Mouse (Mus musculus): ENCODE data around the gene 2610301B20Rik. TPM values are rescaled to one million over a fixed set of nuclear protein-coding genes. Genes with fewer than 3 reads are reported as not detected.
"Not testable (repeated sequence)": the region's sequence is repeated elsewhere in the genome, so short reads cannot be mapped to it uniquely, and the experiment has no call there.

2610301B20Rik gene
- polyA plus RNA-seq, 1 experiment = 1.5 TPM

- Histone ChIP-seq H3K4me1 (ENCODE audit: control insufficient read depth, insufficient read depth, insufficient read length) (no peaks in the 10 kb centered on the region), H3K4me3 (ENCODE audit: extremely low read depth, insufficient read depth, insufficient read length) (no peak overlapping the region), H3K27ac (ENCODE audit: insufficient read depth, low read length) (no peak overlapping the region), H3K36me3 (ENCODE audit: control insufficient read depth, insufficient read depth, low read length) (no peaks in the 10 kb centered on the region), H3K27me3 (ENCODE audit: control insufficient read depth, insufficient read depth, low read length) (no peaks in the 10 kb centered on the region)
- DNase-seq (ENCODE audit: low read depth in 1 of 2, low spot score in 2 of 2) = no peak
- TF ChIP-seq POLR2A (IDR thresholded peaks at IDR 0.05; ENCODE audit: low read depth, low read length) (no peak), CTCF (IDR thresholded peaks at IDR 0.05; ENCODE audit: extremely low read depth, insufficient read depth, insufficient read length, insufficient replicate concordance) (no peak)
These were observed 15.1 kb upstream of the 2610301B20Rik start for GRCm38 (mm10) chr4:10859174-10859573.

GRCm38 (mm10) chr4:10859911-10860581, 14.3 kb upstream of the 2610301B20Rik start:
- WGBS = 75% methylated on average over 11 of the region's 12 CpGs
- DNase-seq (ENCODE audit: low read depth in 1 of 2, low spot score in 2 of 2) = no peak
- TF ChIP-seq CTCF (IDR thresholded peaks at IDR 0.05; ENCODE audit: extremely low read depth, insufficient read depth, insufficient read length, insufficient replicate concordance) = no peak
- no peak for TF ChIP-seq POLR2A (IDR thresholded peaks at IDR 0.05; ENCODE audit: low read depth, low read length)
- Histone ChIP-seq H3K27me3 (ENCODE audit: control insufficient read depth, insufficient read depth, low read length) (no peaks in the 10 kb centered on the region), H3K36me3 (ENCODE audit: control insufficient read depth, insufficient read depth, low read length) (no peaks in the 10 kb centered on the region), H3K4me3 (ENCODE audit: extremely low read depth, insufficient read depth, insufficient read length) (no peak overlapping the region), H3K27ac (ENCODE audit: insufficient read depth, low read length) (no peak overlapping the region), H3K4me1 (ENCODE audit: control insufficient read depth, insufficient read depth, insufficient read length) (no peaks in the 10 kb centered on the region)

GRCm38 (mm10) chr4:10860825-10861224, 13.5 kb upstream of the 2610301B20Rik start:
- H3K36me3 ChIP-seq (ENCODE audit: control insufficient read depth, insufficient read depth, low read length) = no peaks in the 10 kb centered on the region
- no peak overlapping the region for H3K27ac ChIP-seq (ENCODE audit: insufficient read depth, low read length)
- no peaks in the 10 kb centered on the region for H3K27me3 ChIP-seq (ENCODE audit: control insufficient read depth, insufficient read depth, low read length)
- H3K4me3 ChIP-seq (ENCODE audit: extremely low read depth, insufficient read depth, insufficient read length) = no peak overlapping the region
- no peaks in the 10 kb centered on the region for H3K4me1 ChIP-seq (ENCODE audit: control insufficient read depth, insufficient read depth, insufficient read length)
- WGBS = 91% methylated on average over 3 of the region's 3 CpGs
- TF ChIP-seq CTCF (IDR thresholded peaks at IDR 0.05; ENCODE audit: extremely low read depth, insufficient read depth, insufficient read length, insufficient replicate concordance) (no peak), POLR2A (IDR thresholded peaks at IDR 0.05; ENCODE audit: low read depth, low read length) (no peak)
- no peak for DNase-seq (ENCODE audit: low read depth in 1 of 2, low spot score in 2 of 2)

- not testable (repeated sequence) for H3K27me3 ChIP-seq (ENCODE audit: control insufficient read depth, insufficient read depth, low read length); H3K36me3 ChIP-seq (ENCODE audit: control insufficient read depth, insufficient read depth, low read length); H3K4me3 ChIP-seq (ENCODE audit: extremely low read depth, insufficient read depth, insufficient read length); DNase-seq (ENCODE audit: low read depth in 1 of 2, low spot score in 2 of 2); H3K27ac ChIP-seq (ENCODE audit: insufficient read depth, low read length); H3K4me1 ChIP-seq (ENCODE audit: control insufficient read depth, insufficient read depth, insufficient read length)
- 94% methylated on average over 2 of the region's 2 CpGs for WGBS
These were observed 11.4 kb upstream of the 2610301B20Rik start for GRCm38 (mm10) chr4:10862882-10863281.

DNA sequence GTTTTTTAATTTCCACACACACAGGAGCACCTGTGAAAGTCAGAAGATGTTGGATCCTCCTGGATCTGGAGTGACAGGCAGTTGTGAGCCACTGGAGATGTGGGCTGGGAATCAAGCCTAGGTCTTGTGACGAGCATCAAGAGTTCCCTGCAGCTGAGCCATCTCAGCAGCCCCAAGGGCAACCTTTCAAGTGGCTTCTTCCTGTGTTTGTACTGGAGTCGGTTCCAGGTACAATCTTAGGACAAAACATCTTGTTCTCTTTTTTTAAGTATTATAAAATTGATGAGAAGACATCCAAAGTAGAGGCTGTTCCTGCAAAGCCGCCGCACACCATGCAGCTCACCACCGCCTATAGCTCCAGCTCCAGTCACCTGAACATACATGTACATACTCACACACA, 2.1 kb upstream of the 2610301B20Rik start:
- H3K27me3 ChIP-seq (ENCODE audit: control insufficient read depth, insufficient read depth, low read length) = no peaks in the 10 kb centered on the region
- DNase-seq (ENCODE audit: low read depth in 1 of 2, low spot score in 2 of 2) = no peak
- 76% methylated on average over 5 of the region's 5 CpGs for WGBS
- no peak for TF ChIP-seq POLR2A (IDR thresholded peaks at IDR 0.05; ENCODE audit: low read depth, low read length)
- no peaks in the 10 kb centered on the region for H3K36me3 ChIP-seq (ENCODE audit: control insufficient read depth, insufficient read depth, low read length)
- H3K4me3 ChIP-seq (ENCODE audit: extremely low read depth, insufficient read depth, insufficient read length) = no peak overlapping the region
- H3K27ac ChIP-seq (ENCODE audit: insufficient read depth, low read length) = no peak overlapping the region
- no peaks in the 10 kb centered on the region for H3K4me1 ChIP-seq (ENCODE audit: control insufficient read depth, insufficient read depth, insufficient read length)

DNA sequence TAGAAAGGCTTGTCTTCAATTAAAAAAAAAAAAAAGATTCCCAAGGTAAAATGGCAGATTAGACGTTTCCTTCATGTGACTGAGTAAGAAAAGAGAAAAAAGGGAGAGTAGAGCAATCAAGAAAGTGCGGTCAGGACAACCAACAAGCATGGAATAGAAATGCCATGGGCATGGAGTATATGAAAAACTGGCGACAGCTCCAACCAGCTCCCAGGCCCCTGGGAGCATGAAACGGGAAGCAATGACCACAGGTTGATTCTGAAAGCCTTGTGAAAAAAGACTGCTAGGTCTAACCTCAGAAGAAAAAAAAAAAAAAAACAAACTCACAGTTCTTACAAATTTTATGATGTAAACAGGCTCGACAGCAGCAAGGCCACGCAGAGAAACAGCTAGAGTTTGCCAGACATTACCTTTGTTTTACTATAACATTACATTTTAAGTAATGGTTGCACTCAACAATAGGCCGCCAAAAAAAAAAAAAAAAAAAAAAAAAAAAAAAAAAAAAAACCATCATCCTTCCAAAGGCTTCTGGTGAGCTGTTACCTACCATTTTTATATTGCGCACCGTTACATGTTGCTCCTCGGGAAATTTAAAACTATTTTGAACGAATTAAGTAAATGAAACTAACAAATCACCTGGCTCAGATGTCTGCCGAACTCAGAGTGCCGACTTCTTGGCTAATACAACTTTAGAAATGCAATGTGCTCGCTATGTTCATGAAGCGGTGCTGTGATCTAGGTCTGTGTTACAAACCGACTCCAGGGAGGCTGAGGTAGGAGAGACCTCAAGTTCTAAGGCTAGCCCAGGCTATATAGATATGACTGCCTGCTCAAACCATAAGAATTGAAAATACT, 1.4 kb upstream of the 2610301B20Rik start:
- Histone ChIP-seq H3K36me3 (ENCODE audit: control insufficient read depth, insufficient read depth, low read length) (no peaks in the 10 kb centered on the region), H3K4me1 (ENCODE audit: control insufficient read depth, insufficient read depth, insufficient read length) (no peaks in the 10 kb centered on the region), H3K27ac (ENCODE audit: insufficient read depth, low read length) (no peak overlapping the region), H3K27me3 (ENCODE audit: control insufficient read depth, insufficient read depth, low read length) (no peaks in the 10 kb centered on the region), H3K4me3 (ENCODE audit: extremely low read depth, insufficient read depth, insufficient read length) (peak overlapping the region; percentile 83)
- DNase-seq (ENCODE audit: low read depth in 1 of 2, low spot score in 2 of 2) = no peak
- TF ChIP-seq CTCF (IDR thresholded peaks at IDR 0.05; ENCODE audit: extremely low read depth, insufficient read depth, insufficient read length, insufficient replicate concordance) (no peak), POLR2A (IDR thresholded peaks at IDR 0.05; ENCODE audit: low read depth, low read length) (no peak)
- WGBS = 18% methylated on average over 16 of the region's 16 CpGs

DNA sequence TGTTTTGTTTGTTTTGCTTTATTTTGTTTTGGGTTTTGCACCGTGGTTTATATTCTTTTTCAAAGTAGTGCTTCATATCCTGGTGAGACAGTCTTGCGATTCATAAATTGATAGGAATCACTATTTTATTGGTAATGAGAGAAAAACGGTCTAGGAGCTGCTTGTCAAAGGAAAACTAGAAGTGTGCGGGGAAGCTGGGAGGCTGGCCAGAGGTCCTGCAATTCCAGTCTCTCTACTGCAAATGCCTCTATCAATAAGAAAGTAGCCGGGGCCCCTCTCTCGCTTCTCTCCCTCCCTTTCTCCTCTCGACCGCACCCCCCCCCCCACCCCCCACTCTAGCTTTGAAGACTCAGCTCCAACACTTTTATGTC, 764 bp upstream of the 2610301B20Rik start:
- DNase-seq (ENCODE audit: low read depth in 1 of 2, low spot score in 2 of 2) = no peak
- Histone ChIP-seq H3K27ac (ENCODE audit: insufficient read depth, low read length) (no peak overlapping the region), H3K4me3 (ENCODE audit: extremely low read depth, insufficient read depth, insufficient read length) (peak overlapping the region; percentile 83), H3K36me3 (ENCODE audit: control insufficient read depth, insufficient read depth, low read length) (no peaks in the 10 kb centered on the region), H3K4me1 (ENCODE audit: control insufficient read depth, insufficient read depth, insufficient read length) (no peaks in the 10 kb centered on the region), H3K27me3 (ENCODE audit: control insufficient read depth, insufficient read depth, low read length) (no peaks in the 10 kb centered on the region)
- TF ChIP-seq POLR2A (IDR thresholded peaks at IDR 0.05; ENCODE audit: low read depth, low read length) (no peak), CTCF (IDR thresholded peaks at IDR 0.05; ENCODE audit: extremely low read depth, insufficient read depth, insufficient read length, insufficient replicate concordance) (no peak)
- WGBS = 1% methylated on average over 8 of the region's 8 CpGs

Data from spleen, adult 2 months (tissue).